Mouse (Mus musculus): ENCODE results near the gene Tmem222. TPM values are rescaled to one million over a fixed set of nuclear protein-coding genes. Genes with fewer than 3 reads are reported as not detected.

Tmem222 gene
- polyA plus RNA-seq, 1 experiment from 2014 or later, result 104 TPM

GRCm38 (mm10) chr4:133281951-133282481 is 4.4 kb upstream of the Tmem222 start:
- no peak for ATAC-seq (ENCODE audit: low read depth)
- Histone ChIP-seq H3K27me3 (no peaks in the 10 kb centered on the region), H3K9ac (0 out of 2 replicates have a peak overlapping the region, but pooled peaks have one; percentile 18), H3K4me3 (no peak overlapping the region), H3K4me2 (no peak overlapping the region), H3K4me1 (replicated peaks) (peaks cover 25% of the 10 kb centered on the region), H3K36me3 (no peaks in the 10 kb centered on the region), H3K27ac (replicated peaks) (peak overlapping the region; percentile 72), H3K9me3 (no peaks in the 10 kb centered on the region)
- 29% methylated on average over 5 of the region's 5 CpGs for WGBS

GRCm38 (mm10) chr4:133281513-133281912 is 3.9 kb upstream of the Tmem222 start:
- Histone ChIP-seq H3K9me3 (no peaks in the 10 kb centered on the region), H3K4me1 (replicated peaks) (peaks cover 30% of the 10 kb centered on the region), H3K36me3 (no peaks in the 10 kb centered on the region), H3K9ac (0 out of 2 replicates have a peak overlapping the region, but pooled peaks have one; percentile 18), H3K4me3 (no peak overlapping the region), H3K27me3 (no peaks in the 10 kb centered on the region), H3K27ac (replicated peaks) (peak overlapping the region; percentile 72), H3K4me2 (no peak overlapping the region)
- WGBS, result 48% methylated on average over 7 of the region's 7 CpGs
- ATAC-seq (ENCODE audit: low read depth), result no peak

GRCm38 (mm10) chr4:133278482-133278881 is 890 bp upstream of the Tmem222 start:
- Histone ChIP-seq H3K9me3 (no peaks in the 10 kb centered on the region), H3K9ac (no peak overlapping the region), H3K36me3 (no peaks in the 10 kb centered on the region), H3K4me2 (peak overlapping the region; percentile 84), H3K27ac (replicated peaks) (peak overlapping the region; percentile 92), H3K4me3 (peak overlapping the region; percentile 88; the same call in 1 of the 2 replicates), H3K27me3 (no peaks in the 10 kb centered on the region), H3K4me1 (replicated peaks) (peaks cover 54% of the 10 kb centered on the region)
- no peak for ATAC-seq (ENCODE audit: low read depth)
- 89% methylated on average over 3 of the region's 3 CpGs for WGBS

GRCm38 (mm10) chr4:133278067-133278466 is 475 bp upstream of the Tmem222 start:
- peak overlapping the region; percentile 84 for H3K4me2 ChIP-seq
- H3K4me3 ChIP-seq, result peak overlapping the region; percentile 88
- no peaks in the 10 kb centered on the region for H3K27me3 ChIP-seq
- 37% methylated on average over 6 of the region's 6 CpGs for WGBS
- H3K27ac ChIP-seq (replicated peaks), result peak overlapping the region; percentile 92
- H3K9me3 ChIP-seq, result no peaks in the 10 kb centered on the region
- peaks cover 51% of the 10 kb centered on the region for H3K4me1 ChIP-seq (replicated peaks)
- H3K9ac ChIP-seq, result peak overlapping the region; percentile 93
- 0 out of 2 replicates have a peak, but pooled peaks have one; percentile 29 for ATAC-seq (ENCODE audit: low read depth)
- no peaks in the 10 kb centered on the region for H3K36me3 ChIP-seq

GRCm38 (mm10) chr4:133270929-133271328 is 6.7 kb downstream of the Tmem222 start:
- Histone ChIP-seq H3K27ac (replicated peaks) (no peak overlapping the region), H3K36me3 (peaks cover 51% of the 10 kb centered on the region), H3K4me1 (replicated peaks) (peaks cover 18% of the 10 kb centered on the region), H3K9me3 (no peaks in the 10 kb centered on the region), H3K4me2 (no peak overlapping the region), H3K9ac (no peak overlapping the region), H3K4me3 (no peak overlapping the region), H3K27me3 (no peaks in the 10 kb centered on the region)
- WGBS, result 90% methylated on average over 9 of the region's 9 CpGs
- no peak for ATAC-seq (ENCODE audit: low read depth)

GRCm38 (mm10) chr4:133269596-133269995 is 8.0 kb downstream of the Tmem222 start:
- Histone ChIP-seq H3K4me2 (no peak overlapping the region), H3K9me3 (no peaks in the 10 kb centered on the region), H3K27ac (replicated peaks) (no peak overlapping the region), H3K36me3 (peaks cover 64% of the 10 kb centered on the region), H3K9ac (no peak overlapping the region), H3K4me1 (replicated peaks) (peaks cover 5% of the 10 kb centered on the region; the same call in 1 of the 2 replicates), H3K4me3 (no peak overlapping the region), H3K27me3 (no peaks in the 10 kb centered on the region)
- no peak for ATAC-seq (ENCODE audit: low read depth)
- 91% methylated on average over 3 of the region's 3 CpGs for WGBS

- H3K4me3 ChIP-seq, result no peak overlapping the region
- no peak for ATAC-seq (ENCODE audit: low read depth)
- H3K36me3 ChIP-seq, result peaks cover 71% of the 10 kb centered on the region
- no peak overlapping the region for H3K27ac ChIP-seq (replicated peaks)
- H3K27me3 ChIP-seq, result no peaks in the 10 kb centered on the region
- H3K4me2 ChIP-seq, result no peak overlapping the region
- H3K4me1 ChIP-seq (replicated peaks), result no peaks in the 10 kb centered on the region
- H3K9ac ChIP-seq, result no peak overlapping the region
- no peaks in the 10 kb centered on the region; the same call in 1 of the 2 replicates for H3K9me3 ChIP-seq
- 94% methylated on average over 3 of the region's 3 CpGs for WGBS
Measured at GRCm38 (mm10) chr4:133268931-133269330, 8.7 kb downstream of the Tmem222 start.

GRCm38 (mm10) chr4:133266248-133266880 is 11.2 kb downstream of the Tmem222 start:
- H3K4me2 ChIP-seq, result no peak overlapping the region
- H3K27me3 ChIP-seq, result no peaks in the 10 kb centered on the region
- no peak for ATAC-seq (ENCODE audit: low read depth)
- no peaks in the 10 kb centered on the region for H3K4me1 ChIP-seq (replicated peaks)
- no peak overlapping the region for H3K4me3 ChIP-seq
- 95% methylated on average over 12 of the region's 12 CpGs for WGBS
- H3K9ac ChIP-seq, result no peak overlapping the region
- H3K27ac ChIP-seq (replicated peaks), result no peak overlapping the region
- no peaks in the 10 kb centered on the region; the same call in 1 of the 2 replicates for H3K9me3 ChIP-seq
- peaks cover 76% of the 10 kb centered on the region for H3K36me3 ChIP-seq

GRCm38 (mm10) chr4:133265759-133266158 is 11.8 kb downstream of the Tmem222 start:
- H3K4me2 ChIP-seq, result no peak overlapping the region
- no peaks in the 10 kb centered on the region for H3K27me3 ChIP-seq
- WGBS, result 95% methylated on average over 4 of the region's 4 CpGs
- ATAC-seq (ENCODE audit: low read depth), result no peak
- no peak overlapping the region for H3K27ac ChIP-seq (replicated peaks)
- no peaks in the 10 kb centered on the region for H3K4me1 ChIP-seq (replicated peaks)
- no peak overlapping the region for H3K4me3 ChIP-seq
- H3K36me3 ChIP-seq, result peaks cover 73% of the 10 kb centered on the region
- H3K9me3 ChIP-seq, result no peaks in the 10 kb centered on the region; the same call in 1 of the 2 replicates
- H3K9ac ChIP-seq, result no peak overlapping the region

- H3K36me3 ChIP-seq, result peaks cover 69% of the 10 kb centered on the region
- no peak for ATAC-seq (ENCODE audit: low read depth)
- no peak overlapping the region for H3K27ac ChIP-seq (replicated peaks)
- no peak overlapping the region for H3K9ac ChIP-seq
- no peaks in the 10 kb centered on the region for H3K27me3 ChIP-seq
- no peak overlapping the region for H3K4me3 ChIP-seq
- no peaks in the 10 kb centered on the region; the same call in 1 of the 2 replicates for H3K9me3 ChIP-seq
- WGBS, result 100% methylated on average over 3 of the region's 3 CpGs
- no peak overlapping the region for H3K4me2 ChIP-seq
- no peaks in the 10 kb centered on the region for H3K4me1 ChIP-seq (replicated peaks)
Measured at GRCm38 (mm10) chr4:133265297-133265696, 12.3 kb downstream of the Tmem222 start.

GRCm38 (mm10) chr4:133264559-133264958 is 13.0 kb downstream of the Tmem222 start:
- peaks cover 61% of the 10 kb centered on the region for H3K36me3 ChIP-seq
- no peaks in the 10 kb centered on the region for H3K27me3 ChIP-seq
- H3K9ac ChIP-seq, result no peak overlapping the region
- no peaks in the 10 kb centered on the region for H3K4me1 ChIP-seq (replicated peaks)
- H3K4me2 ChIP-seq, result no peak overlapping the region
- no peak overlapping the region for H3K27ac ChIP-seq (replicated peaks)
- no peak overlapping the region for H3K4me3 ChIP-seq
- ATAC-seq (ENCODE audit: low read depth), result no peak
- WGBS, result 93% methylated on average over 2 of the region's 2 CpGs
- no peaks in the 10 kb centered on the region; the same call in 1 of the 2 replicates for H3K9me3 ChIP-seq

GRCm38 (mm10) chr4:133263756-133264155 is 13.8 kb downstream of the Tmem222 start:
- H3K4me2 ChIP-seq, result no peak overlapping the region
- peaks cover 53% of the 10 kb centered on the region for H3K36me3 ChIP-seq
- H3K9me3 ChIP-seq, result no peaks in the 10 kb centered on the region; the same call in 1 of the 2 replicates
- no peak overlapping the region for H3K9ac ChIP-seq
- H3K27ac ChIP-seq (replicated peaks), result no peak overlapping the region
- H3K4me1 ChIP-seq (replicated peaks), result no peaks in the 10 kb centered on the region
- H3K4me3 ChIP-seq, result no peak overlapping the region
- no peaks in the 10 kb centered on the region; the same call in 1 of the 2 replicates for H3K27me3 ChIP-seq
- ATAC-seq (ENCODE audit: low read depth), result no peak
- WGBS, result 95% methylated on average over 5 of the region's 5 CpGs
